Mouse (Mus musculus): Measurements from ENCODE around the gene Dand5. TPM values are rescaled to one million over a fixed set of nuclear protein-coding genes. Genes with fewer than 3 reads are reported as not detected.
A peak's percentile ranks its signal among the peaks of the same experiment; 100 is the strongest.

Gene Dand5
- polyA plus RNA-seq, 1 experiment = 2.2 TPM

DNA sequence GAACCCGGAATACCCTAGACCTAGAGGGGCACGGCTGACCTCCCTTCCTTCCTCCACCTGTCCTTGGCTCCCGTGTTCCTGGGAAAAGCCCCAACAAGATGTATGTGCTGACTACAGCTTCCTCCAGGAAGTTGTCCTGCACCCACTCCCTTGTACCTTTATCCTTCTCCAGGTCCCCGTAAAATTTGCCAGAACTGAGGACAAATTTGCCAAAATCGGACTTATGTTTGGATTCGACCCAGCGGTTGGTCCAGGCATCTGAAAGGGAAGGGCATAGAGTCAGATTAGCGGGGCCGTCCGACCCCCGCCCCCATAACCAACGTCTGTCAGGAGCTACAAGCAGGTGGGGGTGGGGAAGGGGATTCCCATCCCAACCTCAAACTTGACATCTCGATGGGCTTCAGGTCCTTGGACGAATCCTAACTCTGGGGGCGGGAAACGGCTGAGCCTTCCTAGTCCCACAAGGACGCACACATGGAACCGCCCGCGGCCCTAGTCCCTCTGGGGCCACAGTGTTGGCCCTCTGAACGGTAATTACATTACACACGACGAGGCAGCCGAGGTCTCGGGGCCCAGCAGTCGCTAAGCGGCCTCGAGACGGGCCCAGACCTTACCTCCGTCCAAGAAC lies 23.6 kb upstream of the Dand5 start:
- under 1% methylated on average over 30 of the region's 30 CpGs for WGBS
- Histone ChIP-seq H3K4me1 (ENCODE audit: control insufficient read depth, insufficient read depth, low read length) (peaks cover 4% of the 10 kb centered on the region; the same call in 1 of the 2 replicates), H3K4me3 (replicated peaks; ENCODE audit: control insufficient read depth, low read depth, low read length) (peak overlapping the region; percentile 89), H3K27ac (ENCODE audit: control insufficient read depth, insufficient read depth, low read depth, low read length, poor library complexity) (peak overlapping the region; percentile 90)
- TF ChIP-seq CTCF (IDR thresholded peaks at IDR 0.05; ENCODE audit: control insufficient read depth, insufficient read depth, low read length) (no peak), POLR2A (IDR thresholded peaks at IDR 0.05; ENCODE audit: borderline replicate concordance, control insufficient read depth, low read depth, low read length) (no peak)

DNA sequence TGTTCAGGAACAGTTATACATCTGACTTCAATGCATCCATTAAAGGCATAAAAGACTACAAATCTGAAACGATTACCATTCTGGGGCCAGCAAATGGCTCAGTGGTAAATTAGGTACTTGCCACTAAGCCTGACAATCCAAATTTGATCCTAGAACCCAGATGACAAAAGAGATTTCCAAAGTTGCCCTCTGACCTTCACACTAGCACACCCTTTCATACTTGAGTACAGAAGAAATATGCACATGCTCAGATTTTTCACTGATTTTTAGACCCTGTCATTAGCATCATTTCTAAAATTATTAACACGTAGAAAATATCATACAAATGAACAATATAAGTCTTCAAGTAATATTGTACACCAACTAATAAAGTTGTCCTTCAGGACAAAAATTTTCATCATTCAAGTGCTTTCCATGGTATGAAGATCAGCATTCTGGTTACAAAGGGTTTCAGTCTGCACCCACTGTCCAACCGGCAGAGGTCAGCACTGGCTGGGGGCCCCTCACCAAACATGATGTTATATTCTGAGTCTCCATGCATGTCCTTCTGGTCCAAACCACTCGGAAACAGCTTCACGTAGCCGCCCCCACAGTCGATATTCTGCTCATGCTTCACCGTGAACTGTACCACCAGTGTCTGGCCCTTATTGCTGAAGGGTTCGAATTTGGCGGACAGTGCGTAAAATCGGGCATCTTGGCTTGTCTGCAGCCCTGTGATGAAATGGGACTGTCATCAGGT lies 22.9 kb upstream of the Dand5 start:
- Histone ChIP-seq H3K4me3 (replicated peaks; ENCODE audit: control insufficient read depth, low read depth, low read length) (peak overlapping the region; percentile 89), H3K4me1 (ENCODE audit: control insufficient read depth, insufficient read depth, low read length) (peaks cover 4% of the 10 kb centered on the region; the same call in 1 of the 2 replicates), H3K27ac (ENCODE audit: control insufficient read depth, insufficient read depth, low read depth, low read length, poor library complexity) (no peak overlapping the region)
- TF ChIP-seq CTCF (IDR thresholded peaks at IDR 0.05; ENCODE audit: control insufficient read depth, insufficient read depth, low read length) = peak; percentile 51; the same call in 1 of the 2 replicates
- no peak for TF ChIP-seq POLR2A (IDR thresholded peaks at IDR 0.05; ENCODE audit: borderline replicate concordance, control insufficient read depth, low read depth, low read length)
- WGBS = 6% methylated on average over 12 of the region's 12 CpGs

DNA sequence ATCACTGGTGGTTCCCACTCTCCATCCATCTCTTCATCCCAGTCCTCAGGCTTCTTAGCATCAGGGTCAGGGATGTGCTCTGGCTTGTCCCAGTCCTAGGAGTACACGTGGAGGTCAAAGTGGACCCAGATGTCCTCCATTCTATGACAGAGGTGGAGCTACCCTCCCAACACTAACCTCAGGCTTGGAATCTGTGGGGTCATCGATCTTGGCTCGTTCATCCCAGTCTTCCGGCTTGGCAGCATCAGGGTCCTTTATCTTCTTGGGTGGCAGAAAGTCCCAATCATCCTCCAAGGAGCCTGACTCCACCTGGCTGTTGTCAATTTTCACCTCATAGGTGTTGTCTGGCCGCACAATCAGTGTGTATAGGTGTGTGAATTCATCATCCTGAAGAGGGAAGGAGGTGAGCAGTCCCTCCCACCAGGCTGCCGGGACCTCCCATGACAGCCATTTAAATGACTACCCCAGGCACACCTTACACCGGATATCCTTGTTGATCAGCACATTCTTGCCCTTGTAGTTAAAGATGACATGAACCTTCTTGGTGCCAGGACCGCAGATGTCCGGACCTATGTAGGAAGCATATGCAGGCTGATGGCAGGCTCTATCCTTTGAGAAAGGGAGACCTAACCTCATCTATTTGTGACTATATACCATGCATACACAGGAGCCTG lies 21.9 kb upstream of the Dand5 start:
- no peak overlapping the region for H3K27ac ChIP-seq (ENCODE audit: control insufficient read depth, insufficient read depth, low read depth, low read length, poor library complexity)
- no peak for TF ChIP-seq POLR2A (IDR thresholded peaks at IDR 0.05; ENCODE audit: borderline replicate concordance, control insufficient read depth, low read depth, low read length)
- TF ChIP-seq CTCF (IDR thresholded peaks at IDR 0.05; ENCODE audit: control insufficient read depth, insufficient read depth, low read length) = no peak
- 63% methylated on average over 9 of the region's 9 CpGs for WGBS
- peak overlapping the region; percentile 3 for H3K4me3 ChIP-seq (replicated peaks; ENCODE audit: control insufficient read depth, low read depth, low read length)
- H3K4me1 ChIP-seq (ENCODE audit: control insufficient read depth, insufficient read depth, low read length) = peaks cover 4% of the 10 kb centered on the region; the same call in 1 of the 2 replicates

DNA sequence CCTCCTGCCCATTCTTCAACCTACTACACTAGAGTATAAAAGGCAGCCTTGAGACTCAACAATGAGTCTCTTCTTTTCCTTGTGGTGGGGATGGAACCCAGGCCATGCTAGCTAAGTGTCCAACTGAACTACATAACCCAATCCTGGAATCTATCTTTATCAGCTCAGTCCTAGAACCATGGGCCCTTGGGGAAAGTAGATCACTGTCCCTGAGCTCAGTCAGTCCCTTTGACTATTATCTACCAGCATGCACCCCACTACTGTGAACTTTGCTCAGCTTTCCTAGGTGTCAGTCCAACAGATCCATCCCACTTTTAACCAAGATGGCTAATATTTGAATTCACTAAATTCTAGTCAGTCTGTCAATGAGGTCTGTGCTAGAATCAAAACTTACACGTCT lies 18.9 kb upstream of the Dand5 start:
- Histone ChIP-seq H3K4me1 (ENCODE audit: control insufficient read depth, insufficient read depth, low read length) (no peaks in the 10 kb centered on the region; the same call in 1 of the 2 replicates), H3K27ac (ENCODE audit: control insufficient read depth, insufficient read depth, low read depth, low read length, poor library complexity) (no peak overlapping the region), H3K4me3 (replicated peaks; ENCODE audit: control insufficient read depth, low read depth, low read length) (no peak overlapping the region)
- 71% methylated on average over 1 of the region's 1 CpGs for WGBS
- TF ChIP-seq CTCF (IDR thresholded peaks at IDR 0.05; ENCODE audit: control insufficient read depth, insufficient read depth, low read length) = no peak
- no peak for TF ChIP-seq POLR2A (IDR thresholded peaks at IDR 0.05; ENCODE audit: borderline replicate concordance, control insufficient read depth, low read depth, low read length)

DNA sequence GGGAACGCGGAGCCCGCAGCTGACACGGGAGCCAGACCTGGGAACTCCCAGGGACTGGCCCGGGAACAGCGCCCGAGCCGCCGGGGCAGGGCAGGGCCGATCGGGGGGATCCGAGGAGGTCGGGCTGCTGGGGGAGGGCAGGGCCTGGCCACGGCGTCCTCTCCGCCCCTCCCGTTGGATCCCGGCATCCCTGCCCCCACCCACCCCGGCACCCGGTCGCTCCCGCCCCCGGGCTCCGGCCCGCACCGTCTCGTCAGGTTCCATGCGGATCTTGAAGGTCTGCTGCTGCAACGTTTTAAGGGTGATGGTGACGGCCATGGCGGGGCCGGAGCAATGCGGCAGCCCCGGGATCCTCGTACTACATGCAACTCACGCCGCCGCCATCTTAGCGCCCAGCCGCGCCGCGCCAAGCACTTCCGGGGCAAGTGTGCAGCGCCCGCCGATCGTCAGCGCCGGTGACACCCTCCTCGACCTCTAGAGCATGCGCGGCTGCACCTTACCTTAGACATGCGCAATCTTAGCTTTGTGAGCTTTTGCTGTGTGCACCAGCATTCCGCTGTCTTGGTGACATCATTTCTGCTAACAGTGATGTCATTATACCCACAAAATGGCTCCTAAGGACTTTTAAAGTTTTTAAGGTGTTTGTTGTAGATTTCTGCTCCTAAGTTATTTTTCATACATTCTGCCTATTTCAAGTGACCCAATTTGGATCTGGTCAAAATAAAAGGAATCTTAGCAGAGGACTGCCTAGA lies 17.8 kb upstream of the Dand5 start, which contains the start of gene Rad23a:
Gene Rad23a, minus strand, starts transcription at position 418 of the 752 bp plus-strand sequence.
- TF ChIP-seq CTCF (IDR thresholded peaks at IDR 0.05; ENCODE audit: control insufficient read depth, insufficient read depth, low read length) (peak; percentile 11; the same call in 1 of the 2 replicates), POLR2A (IDR thresholded peaks at IDR 0.05; ENCODE audit: borderline replicate concordance, control insufficient read depth, low read depth, low read length) (peak; percentile 92; the same call in 1 of the 2 replicates)
- WGBS = under 1% methylated on average over 55 of the region's 55 CpGs
- H3K4me1 ChIP-seq (ENCODE audit: control insufficient read depth, insufficient read depth, low read length) = no peaks in the 10 kb centered on the region; the same call in 1 of the 2 replicates
- peak within 1 kb of the TSS; percentile 71 for H3K27ac ChIP-seq (ENCODE audit: control insufficient read depth, insufficient read depth, low read depth, low read length, poor library complexity)
- peak within 1 kb of the TSS; percentile 85 for H3K4me3 ChIP-seq (replicated peaks; ENCODE audit: control insufficient read depth, low read depth, low read length)

DNA sequence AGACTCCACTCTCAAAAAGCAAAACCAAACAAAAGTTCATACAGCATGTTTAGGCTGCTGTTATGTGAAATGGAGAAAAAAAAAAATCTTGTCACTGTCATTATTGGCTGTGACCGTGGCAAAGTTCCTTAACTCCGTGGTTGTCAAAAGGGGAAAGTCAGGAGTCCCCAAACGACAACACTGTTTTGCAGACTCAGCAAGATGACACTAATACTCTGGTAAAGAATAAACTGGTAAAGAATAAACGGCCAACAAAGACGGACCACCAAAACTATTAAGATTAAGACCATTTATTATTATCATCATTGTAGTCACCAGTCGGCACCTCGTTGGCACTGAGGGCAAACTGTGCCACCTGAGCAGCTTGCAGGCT lies 17.2 kb upstream of the Dand5 start:
- H3K4me3 ChIP-seq (replicated peaks; ENCODE audit: control insufficient read depth, low read depth, low read length) = peak overlapping the region; percentile 85
- WGBS = under 1% methylated on average over 7 of the region's 7 CpGs
- TF ChIP-seq POLR2A (IDR thresholded peaks at IDR 0.05; ENCODE audit: borderline replicate concordance, control insufficient read depth, low read depth, low read length) (no peak), CTCF (IDR thresholded peaks at IDR 0.05; ENCODE audit: control insufficient read depth, insufficient read depth, low read length) (no peak)
- peak overlapping the region; percentile 71 for H3K27ac ChIP-seq (ENCODE audit: control insufficient read depth, insufficient read depth, low read depth, low read length, poor library complexity)
- no peaks in the 10 kb centered on the region; the same call in 1 of the 2 replicates for H3K4me1 ChIP-seq (ENCODE audit: control insufficient read depth, insufficient read depth, low read length)

DNA sequence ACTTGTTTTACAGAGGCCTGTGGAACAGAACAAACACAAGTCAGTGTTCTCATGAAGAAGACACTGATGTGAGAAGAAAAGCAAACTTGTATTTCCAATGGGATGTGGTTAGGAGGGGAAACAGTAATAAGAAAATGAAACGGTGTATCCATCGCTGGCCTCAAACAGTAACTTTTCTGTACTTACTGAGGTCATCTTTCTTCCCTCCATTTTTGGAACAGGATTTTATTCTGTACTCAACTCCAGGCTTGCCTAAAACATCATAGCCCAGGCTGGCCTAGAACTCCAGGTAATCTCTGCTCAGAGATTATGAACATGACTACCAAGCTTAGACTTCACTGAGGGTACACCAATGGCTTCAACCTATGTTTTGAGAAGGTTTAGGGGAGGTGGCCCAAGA lies 16.8 kb upstream of the Dand5 start:
- Histone ChIP-seq H3K4me1 (ENCODE audit: control insufficient read depth, insufficient read depth, low read length) (no peaks in the 10 kb centered on the region), H3K4me3 (replicated peaks; ENCODE audit: control insufficient read depth, low read depth, low read length) (peak overlapping the region; percentile 7), H3K27ac (ENCODE audit: control insufficient read depth, insufficient read depth, low read depth, low read length, poor library complexity) (no peak overlapping the region; the same call in 1 of the 2 replicates)
- 53% methylated on average over 2 of the region's 2 CpGs for WGBS
- no peak for TF ChIP-seq CTCF (IDR thresholded peaks at IDR 0.05; ENCODE audit: control insufficient read depth, insufficient read depth, low read length)
- no peak for TF ChIP-seq POLR2A (IDR thresholded peaks at IDR 0.05; ENCODE audit: borderline replicate concordance, control insufficient read depth, low read depth, low read length)

Measured in bone marrow, adult 2 months (tissue).